Mouse (Mus musculus): ENCODE data around the gene Rnase4. TPM values are rescaled to one million over a fixed set of nuclear protein-coding genes. Genes with fewer than 3 reads are reported as not detected.

The Rnase4 gene
- polyA plus RNA-seq, 1 experiment from 2014 or later, result 10.0 TPM

Other genes starting within 250 kb of the Rnase4 start
- gene Tep1, start 220.5 kb upstream of the Rnase4 start, polyA plus RNA-seq (2015; fragmentation: Nextera tagmentation; extraction: Ambion mirVana), result 1.6 and 1.7 TPM in 2 replicates
- gene Klhl33, start 193.6 kb upstream of the Rnase4 start, polyA plus RNA-seq (2015; fragmentation: Nextera tagmentation; extraction: Ambion mirVana), result 0.18 and 0.27 TPM in 2 replicates
- 145 and 150 TPM in 2 replicates for gene Osgep, start 166.2 kb upstream of the Rnase4 start, polyA plus RNA-seq (2015; fragmentation: Nextera tagmentation; extraction: Ambion mirVana)
- gene Apex1, start 166.1 kb upstream of the Rnase4 start, polyA plus RNA-seq (2015; fragmentation: Nextera tagmentation; extraction: Ambion mirVana), result 286 and 308 TPM in 2 replicates
- 95.1 and 95.3 TPM in 2 replicates for gene Pip4p1, start 160.2 kb upstream of the Rnase4 start, polyA plus RNA-seq (2015; fragmentation: Nextera tagmentation; extraction: Ambion mirVana)
- 17.0 and 19.8 TPM in 2 replicates for gene Pnp, start 160.0 kb upstream of the Rnase4 start, polyA plus RNA-seq (2015; fragmentation: Nextera tagmentation; extraction: Ambion mirVana)
- not detected in 2 replicates for gene Gm49342, start 146.6 kb upstream of the Rnase4 start, polyA plus RNA-seq (2015; fragmentation: Nextera tagmentation; extraction: Ambion mirVana)
- 0.17 and 0.20 TPM in 2 replicates for gene Pnp2, start 135.1 kb upstream of the Rnase4 start, polyA plus RNA-seq (2015; fragmentation: Nextera tagmentation; extraction: Ambion mirVana)
- gene Rnase10, start 83.3 kb upstream of the Rnase4 start, polyA plus RNA-seq (2015; fragmentation: Nextera tagmentation; extraction: Ambion mirVana), result not detected in 2 replicates
- not detected in 2 replicates for gene Rnase9, start 49.2 kb upstream of the Rnase4 start, polyA plus RNA-seq (2015; fragmentation: Nextera tagmentation; extraction: Ambion mirVana)
- gene Rnase11, start 40.9 kb upstream of the Rnase4 start, polyA plus RNA-seq (2015; fragmentation: Nextera tagmentation; extraction: Ambion mirVana), result not detected in 2 replicates
- gene Rnase12, start 33.4 kb upstream of the Rnase4 start, polyA plus RNA-seq (2015; fragmentation: Nextera tagmentation; extraction: Ambion mirVana), result not detected in 2 replicates
- not detected in 2 replicates for gene Olfr750, start 16.6 kb upstream of the Rnase4 start, polyA plus RNA-seq (2015; fragmentation: Nextera tagmentation; extraction: Ambion mirVana)
- gene Ang, start 73 bp downstream of the Rnase4 start, polyA plus RNA-seq (2015; fragmentation: Nextera tagmentation; extraction: Ambion mirVana), result 2.6 and 3.8 TPM in 2 replicates
- not detected in 2 replicates for gene Eddm3b, start 23.3 kb downstream of the Rnase4 start, polyA plus RNA-seq (2015; fragmentation: Nextera tagmentation; extraction: Ambion mirVana)
- gene Rnase6, start 32.8 kb downstream of the Rnase4 start, polyA plus RNA-seq (2015; fragmentation: Nextera tagmentation; extraction: Ambion mirVana), result 0.36 and 0.40 TPM in 2 replicates
- gene Rnase1, start 55.7 kb downstream of the Rnase4 start, polyA plus RNA-seq (2015; fragmentation: Nextera tagmentation; extraction: Ambion mirVana), result 0.23 and 0.26 TPM in 2 replicates
- not detected in 2 replicates for gene Rnase2b, start 71.2 kb downstream of the Rnase4 start, polyA plus RNA-seq (2015; fragmentation: Nextera tagmentation; extraction: Ambion mirVana)
- not detected in 2 replicates for gene Ang2, start 108.1 kb downstream of the Rnase4 start, polyA plus RNA-seq (2015; fragmentation: Nextera tagmentation; extraction: Ambion mirVana)
- not detected in 2 replicates for gene Ear14, start 112.3 kb downstream of the Rnase4 start, polyA plus RNA-seq (2015; fragmentation: Nextera tagmentation; extraction: Ambion mirVana)
- not detected in 2 replicates for gene Rnase2a, start 165.0 kb downstream of the Rnase4 start, polyA plus RNA-seq (2015; fragmentation: Nextera tagmentation; extraction: Ambion mirVana)

Measured in forebrain, embryonic 15.5 days (tissue).